Mouse (Mus musculus): ENCODE measurements around the gene Gm20388.

DNA sequence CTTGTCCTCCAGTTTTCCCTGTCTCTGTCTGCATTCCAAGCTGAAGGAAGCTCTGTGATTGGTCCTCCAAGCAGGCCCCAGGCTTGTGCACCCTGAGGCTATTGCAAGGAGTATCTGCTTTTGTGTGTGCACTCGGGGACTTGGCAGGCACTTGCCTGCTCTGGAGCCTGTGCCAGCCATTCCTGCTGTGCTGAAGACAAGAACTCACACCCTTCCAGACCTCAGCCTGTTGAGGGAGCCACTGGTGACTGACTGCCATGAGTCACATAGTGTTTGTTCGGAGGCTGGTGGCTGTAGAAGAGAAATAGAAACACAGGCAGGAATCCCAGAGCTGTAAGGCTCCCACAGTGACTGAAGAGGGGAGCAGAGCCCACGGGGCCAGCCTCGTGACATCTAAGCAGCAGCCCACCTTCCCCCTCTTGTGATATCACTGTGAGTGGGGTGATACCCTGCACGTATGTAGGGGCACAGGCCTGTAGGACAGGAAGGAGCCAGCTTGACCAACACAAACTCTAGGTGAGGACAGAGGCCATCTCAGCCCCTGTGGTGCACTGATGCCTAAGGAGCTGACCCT is 50.0 kb downstream of the Gm20388 start:
- TF ChIP-seq ZNF384 (IDR thresholded peaks at IDR 0.05; ENCODE audit: low read depth, low read length), result no peak
- no peak for TF ChIP-seq ZC3H11A (IDR thresholded peaks at IDR 0.05; ENCODE audit: borderline replicate concordance, low read depth, low read length)
